Mouse (Mus musculus) testis, postnatal 14 days (tissue): ENCODE results near the gene Lmcd1.
"Not testable (repeated sequence)": the region's sequence is repeated elsewhere in the genome, so short reads cannot be mapped to it uniquely, and the experiment has no call there.

Experiments
- DNase-seq: peaks from one replicate; pipeline ENCODE4 v3.0.0; 2021; ENCODE audit warnings: low spot score

Gene Lmcd1

DNA sequence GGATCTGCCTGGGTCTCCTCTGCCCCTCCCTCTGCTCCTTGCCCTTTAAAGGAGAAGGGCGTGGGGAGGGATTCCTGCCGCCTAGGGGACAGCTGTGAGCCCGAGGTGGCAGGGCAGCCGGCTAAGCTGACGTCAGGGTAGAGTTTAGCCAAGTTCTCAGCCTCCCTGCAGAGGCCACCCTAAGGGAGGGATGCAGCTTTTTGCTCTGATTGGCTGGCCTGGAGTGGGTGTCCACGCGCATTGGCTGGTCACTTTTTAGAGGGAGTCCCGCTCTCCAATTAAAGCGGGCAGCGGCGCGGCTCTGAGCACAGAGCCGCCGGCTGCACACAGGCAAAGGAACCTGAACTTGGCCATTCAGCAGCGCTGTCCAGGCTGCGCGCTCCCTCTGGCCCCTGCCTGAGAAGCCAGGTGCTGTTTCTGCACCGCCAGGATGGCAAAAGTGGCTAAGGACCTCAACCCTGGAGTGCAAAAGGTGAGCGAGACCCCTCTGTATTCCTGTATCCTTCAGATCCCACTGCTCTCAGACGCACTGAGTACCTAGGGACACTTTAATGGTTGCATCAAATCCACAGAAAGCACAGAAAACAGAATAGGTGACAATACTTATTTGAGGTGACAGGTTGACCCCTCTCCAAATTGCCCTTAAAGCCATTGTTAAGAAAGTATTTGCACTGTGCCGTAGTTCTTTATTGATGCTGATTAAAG, at the start of gene Lmcd1:
TSS of gene Lmcd1 (plus strand) at position 258 of the 705 bp plus-strand sequence.
- DNase-seq = peak; percentile 78

GRCm38 (mm10) chr6:112223877-112224632, 49.5 kb upstream of the Lmcd1 start:
- DNase-seq = no peak

DNA sequence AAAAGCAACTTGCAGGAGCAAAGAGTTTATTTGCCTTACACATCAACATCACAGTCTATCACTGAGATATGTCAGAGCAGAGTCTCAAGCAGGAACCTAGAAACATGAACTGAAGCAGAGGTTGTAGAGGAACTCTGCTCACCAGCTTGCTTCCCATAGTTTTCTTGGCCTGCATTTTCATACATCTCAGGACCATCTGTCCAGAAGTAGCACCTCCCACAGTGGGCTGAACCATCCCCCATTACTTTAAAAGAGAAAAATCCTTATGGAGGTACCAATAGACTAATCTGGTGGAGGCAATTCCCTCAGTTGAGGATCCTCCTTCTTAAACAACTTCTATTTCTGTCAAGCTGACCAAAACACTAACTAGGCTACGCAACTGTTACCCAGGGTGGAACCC, 36.8 kb upstream of the Lmcd1 start:
- DNase-seq = no peak

DNA sequence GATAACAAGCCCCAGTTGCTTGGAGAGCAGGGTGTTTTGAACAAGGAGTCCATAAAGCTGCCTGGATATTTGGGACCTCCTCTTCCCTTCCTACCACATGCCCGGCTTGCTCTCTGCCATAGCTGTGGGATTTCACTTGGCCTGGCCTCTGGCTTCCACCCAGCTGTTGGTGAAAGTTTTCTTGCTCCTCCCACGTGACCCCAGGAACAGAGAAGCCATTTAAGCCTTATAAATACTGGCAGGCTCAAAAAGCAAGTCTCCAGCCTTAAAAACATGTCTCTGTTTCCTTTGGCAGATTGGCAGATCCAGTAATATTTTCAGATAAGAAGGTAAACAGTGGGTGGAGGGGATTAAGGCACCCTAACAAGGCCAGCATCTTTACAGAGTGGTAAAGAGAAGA, 31.3 kb upstream of the Lmcd1 start:
- no peak for DNase-seq

GRCm38 (mm10) chr6:112245639-112246038, 27.9 kb upstream of the Lmcd1 start:
- peak; percentile 38 for DNase-seq

DNA sequence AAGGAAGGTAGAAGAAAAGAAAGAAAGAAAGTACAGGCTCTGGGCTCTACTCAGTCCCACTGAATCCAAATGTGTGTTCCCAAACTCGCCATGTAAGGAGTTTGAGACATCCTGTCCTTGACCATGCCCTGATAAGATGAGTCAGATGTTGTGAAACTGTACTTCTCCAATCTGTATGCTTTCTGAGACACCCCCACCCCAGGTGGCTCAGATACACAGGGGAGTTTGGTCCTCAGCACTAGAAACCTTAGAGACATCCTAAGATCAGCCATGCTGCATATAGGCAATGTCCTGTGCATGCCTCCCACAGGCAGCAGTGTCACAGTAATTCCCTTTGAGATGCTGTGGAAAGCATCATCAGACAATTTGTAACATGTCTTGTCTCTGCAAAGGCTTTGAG, 26.9 kb upstream of the Lmcd1 start:
- DNase-seq = no peak

DNA sequence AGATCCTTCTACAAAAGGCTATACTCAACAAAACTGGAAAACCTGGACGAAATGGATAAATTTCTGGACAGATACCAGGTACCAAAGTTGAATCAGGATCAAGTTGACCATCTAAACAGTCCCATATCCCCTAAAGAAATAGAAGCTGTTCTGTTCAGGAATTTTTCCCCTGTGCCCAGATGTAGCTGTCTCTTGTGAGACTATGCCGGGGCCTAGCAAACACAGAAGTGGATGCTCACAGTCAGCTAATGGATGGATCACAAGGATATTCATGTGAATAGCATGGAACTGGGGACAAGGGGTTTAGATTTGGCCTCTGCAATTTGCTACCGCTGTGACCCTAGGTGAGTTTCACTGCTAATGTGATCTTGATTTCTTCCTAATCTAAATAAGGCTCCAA, 19.6 kb upstream of the Lmcd1 start:
- not testable (repeated sequence) for DNase-seq

DNA sequence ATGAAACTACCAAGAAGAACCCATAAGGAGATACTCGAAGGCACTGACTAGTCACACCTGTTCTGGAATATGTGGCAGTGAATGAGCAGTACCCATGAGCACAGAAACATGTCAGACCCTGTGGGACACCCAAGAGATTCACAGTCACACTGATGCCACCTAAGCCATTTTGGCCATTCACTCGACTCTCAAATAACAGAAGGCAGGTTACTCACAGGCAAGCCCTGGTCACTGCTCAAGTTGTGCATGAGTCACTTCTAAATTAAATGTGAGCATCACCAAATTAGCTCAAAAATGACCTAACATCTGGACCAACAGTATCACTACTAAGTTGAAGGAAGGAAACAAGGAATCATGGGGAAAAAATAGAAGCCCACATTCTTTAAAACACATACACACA, 18.6 kb upstream of the Lmcd1 start:
- DNase-seq = no peak

GRCm38 (mm10) chr6:112255388-112256225, 18.0 kb upstream of the Lmcd1 start:
- no peak for DNase-seq

- DNase-seq = no peak
These were observed 17.0 kb upstream of the Lmcd1 start for GRCm38 (mm10) chr6:112256599-112256998.

GRCm38 (mm10) chr6:112261089-112261488, 12.5 kb upstream of the Lmcd1 start:
- DNase-seq = no peak

- DNase-seq = no peak
These were observed 9.2 kb upstream of the Lmcd1 start for GRCm38 (mm10) chr6:112264321-112264720.

- no peak for DNase-seq
These were observed 6.9 kb upstream of the Lmcd1 start for GRCm38 (mm10) chr6:112266631-112267030.

- no peak for DNase-seq
These were observed 5.7 kb upstream of the Lmcd1 start for GRCm38 (mm10) chr6:112267661-112268357.

DNA sequence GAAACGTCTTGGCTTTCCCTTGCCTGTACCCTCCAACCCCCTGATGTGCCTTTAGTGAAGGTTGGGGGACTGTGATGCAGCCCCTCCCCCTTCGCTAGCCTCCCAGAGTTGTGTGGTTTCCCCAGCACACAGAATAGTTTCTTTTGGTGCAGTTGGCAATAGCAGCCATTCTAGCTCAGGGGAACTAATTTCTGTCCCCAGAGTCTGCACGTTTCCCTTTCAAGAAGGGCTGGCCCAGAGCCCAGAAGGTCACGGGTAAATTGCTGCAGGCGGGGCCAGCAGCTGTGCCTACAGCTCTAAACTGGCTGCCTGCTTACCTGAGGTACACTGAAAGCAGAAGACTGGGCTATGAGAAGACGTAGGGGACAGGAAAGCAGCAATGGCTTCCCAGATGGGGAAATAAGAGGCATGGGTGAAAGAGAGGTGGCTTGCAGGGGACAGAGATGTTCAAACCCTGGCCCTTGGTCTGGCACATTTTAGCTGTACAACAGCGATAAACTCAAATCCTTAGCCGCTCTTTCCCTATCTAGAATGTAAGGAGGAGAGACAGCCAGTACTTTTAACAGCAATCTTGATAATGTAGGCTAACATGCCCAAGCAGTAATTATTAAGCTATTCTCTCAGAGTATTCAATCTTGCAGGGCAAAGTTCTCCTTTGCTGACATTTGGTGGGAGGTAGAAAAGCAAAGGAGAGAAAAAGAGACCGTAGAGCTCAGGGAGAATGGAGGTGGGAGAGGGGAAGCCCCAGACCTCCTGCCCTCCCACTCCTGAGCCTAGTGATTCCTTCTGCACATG, 900 bp downstream of the Lmcd1 start:
- DNase-seq = peak; percentile 27

DNA sequence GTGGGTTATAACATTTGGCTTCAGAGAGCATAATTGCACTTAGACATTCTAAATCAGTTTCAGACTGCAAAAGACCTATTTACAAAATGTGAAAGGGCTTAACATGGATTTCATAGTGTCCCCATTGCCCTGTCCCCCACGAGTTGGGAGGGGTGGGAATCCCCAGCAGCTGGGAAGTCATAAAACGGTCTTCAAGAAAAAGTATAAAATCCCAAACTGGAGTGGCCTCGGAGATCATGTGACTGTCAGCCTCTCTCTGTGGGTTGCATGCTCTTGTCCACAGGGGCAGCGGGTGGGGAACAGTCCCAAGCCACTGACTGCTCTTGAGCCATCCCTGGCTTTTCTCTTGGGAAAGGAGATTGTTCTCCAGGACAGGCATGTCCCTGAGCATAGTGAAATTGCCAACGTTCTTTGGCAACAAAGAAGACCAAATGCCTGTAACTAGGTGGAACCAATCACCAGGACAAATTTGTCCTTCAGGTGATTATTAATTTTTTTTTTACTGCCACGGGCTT, 2.2 kb downstream of the Lmcd1 start:
- DNase-seq = no peak

- DNase-seq = no peak
These were observed 5.2 kb downstream of the Lmcd1 start for GRCm38 (mm10) chr6:112278805-112279204.

GRCm38 (mm10) chr6:112280161-112280560, 6.6 kb downstream of the Lmcd1 start:
- no peak for DNase-seq

DNA sequence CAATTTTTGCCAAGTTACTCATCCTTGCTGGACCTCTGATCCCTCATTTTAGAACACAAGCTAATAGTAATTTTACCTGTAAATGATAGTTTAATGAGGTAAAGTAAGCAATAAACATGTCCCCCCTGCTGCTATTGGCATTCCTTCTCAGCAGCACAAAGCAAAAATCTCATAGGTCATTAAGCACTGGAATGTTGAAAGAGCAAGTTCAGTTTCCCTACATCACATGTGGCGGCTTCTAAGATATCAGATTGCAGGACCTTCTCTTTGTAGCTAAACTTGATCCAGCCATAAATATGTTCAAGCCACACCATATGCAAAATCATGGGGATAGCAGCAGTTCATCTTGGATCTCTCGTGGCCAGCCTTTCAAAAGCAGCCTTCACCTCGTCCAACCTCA, 7.4 kb downstream of the Lmcd1 start:
- no peak for DNase-seq

GRCm38 (mm10) chr6:112281935-112282334, 8.4 kb downstream of the Lmcd1 start:
- no peak for DNase-seq

DNA sequence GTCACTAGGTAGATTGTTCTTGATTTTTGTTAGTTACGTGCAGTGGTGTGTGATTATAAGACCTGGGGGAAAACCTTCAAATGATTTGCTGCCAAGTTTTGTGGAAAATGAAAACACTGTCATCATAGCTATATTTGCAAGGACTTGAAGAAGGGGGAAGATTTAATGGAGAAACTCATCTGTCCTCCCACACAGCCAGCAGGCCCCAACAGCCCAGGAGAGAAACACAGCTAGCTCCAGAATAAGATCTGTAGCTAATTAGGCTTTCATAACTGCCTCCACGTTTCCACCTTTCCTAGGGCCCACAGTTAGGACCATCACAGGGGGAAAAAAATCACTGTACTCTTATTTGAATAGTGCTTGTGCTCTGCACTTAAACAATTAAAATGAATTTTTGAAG, 10.5 kb downstream of the Lmcd1 start:
- no peak for DNase-seq
